Mouse (Mus musculus): ENCODE measurements around the gene Pex14. TPM values are rescaled to one million over a fixed set of nuclear protein-coding genes. Genes with fewer than 3 reads are reported as not detected.

Pex14 gene
- total RNA-seq, 1 experiment from 2014 or later = 17.6 TPM

- no peak for ATAC-seq (ENCODE audit: extremely low read depth, insufficient number of reproducible peaks, low FRiP score, poor library complexity, severe bottlenecking)
Measured at GRCm38 (mm10) chr4:149006107-149006506, 93.6 kb downstream of the Pex14 start.

- no peak for ATAC-seq (ENCODE audit: extremely low read depth, insufficient number of reproducible peaks, low FRiP score, poor library complexity, severe bottlenecking)
Measured at GRCm38 (mm10) chr4:149002441-149003093, 97.1 kb downstream of the Pex14 start.

- no peak for ATAC-seq (ENCODE audit: extremely low read depth, insufficient number of reproducible peaks, low FRiP score, poor library complexity, severe bottlenecking)
Measured at GRCm38 (mm10) chr4:149001515-149001914, 98.2 kb downstream of the Pex14 start.

- ATAC-seq (ENCODE audit: extremely low read depth, insufficient number of reproducible peaks, low FRiP score, poor library complexity, severe bottlenecking) = no peak
Measured at GRCm38 (mm10) chr4:149000746-149001145, 98.9 kb downstream of the Pex14 start.

- ATAC-seq (ENCODE audit: extremely low read depth, insufficient number of reproducible peaks, low FRiP score, poor library complexity, severe bottlenecking) = no peak
Measured at GRCm38 (mm10) chr4:148993948-148994347, 105.7 kb downstream of the Pex14 start.

GRCm38 (mm10) chr4:148990038-148990437, 109.6 kb downstream of the Pex14 start:
- no peak for ATAC-seq (ENCODE audit: extremely low read depth, insufficient number of reproducible peaks, low FRiP score, poor library complexity, severe bottlenecking)

GRCm38 (mm10) chr4:148985541-148986476, 113.9 kb downstream of the Pex14 start:
- ATAC-seq (ENCODE audit: extremely low read depth, insufficient number of reproducible peaks, low FRiP score, poor library complexity, severe bottlenecking) = no peak

- ATAC-seq (ENCODE audit: extremely low read depth, insufficient number of reproducible peaks, low FRiP score, poor library complexity, severe bottlenecking) = no peak
Measured at GRCm38 (mm10) chr4:148984701-148985540, 114.8 kb downstream of the Pex14 start.

GRCm38 (mm10) chr4:148982274-148982673, 117.4 kb downstream of the Pex14 start:
- ATAC-seq (ENCODE audit: extremely low read depth, insufficient number of reproducible peaks, low FRiP score, poor library complexity, severe bottlenecking) = no peak

- ATAC-seq (ENCODE audit: extremely low read depth, insufficient number of reproducible peaks, low FRiP score, poor library complexity, severe bottlenecking) = no peak
Measured at GRCm38 (mm10) chr4:148979837-148980236, 119.8 kb downstream of the Pex14 start.

- ATAC-seq (ENCODE audit: extremely low read depth, insufficient number of reproducible peaks, low FRiP score, poor library complexity, severe bottlenecking) = no peak
Measured at GRCm38 (mm10) chr4:148978926-148979325, 120.8 kb downstream of the Pex14 start.

GRCm38 (mm10) chr4:148978221-148978855, 121.3 kb downstream of the Pex14 start:
- ATAC-seq (ENCODE audit: extremely low read depth, insufficient number of reproducible peaks, low FRiP score, poor library complexity, severe bottlenecking) = no peak

GRCm38 (mm10) chr4:148974833-148975232, 124.8 kb downstream of the Pex14 start:
- no peak for ATAC-seq (ENCODE audit: extremely low read depth, insufficient number of reproducible peaks, low FRiP score, poor library complexity, severe bottlenecking)

- ATAC-seq (ENCODE audit: extremely low read depth, insufficient number of reproducible peaks, low FRiP score, poor library complexity, severe bottlenecking) = no peak
Measured at GRCm38 (mm10) chr4:148973387-148973786, 126.3 kb downstream of the Pex14 start.

GRCm38 (mm10) chr4:148972707-148973106, 127.0 kb downstream of the Pex14 start:
- ATAC-seq (ENCODE audit: extremely low read depth, insufficient number of reproducible peaks, low FRiP score, poor library complexity, severe bottlenecking) = no peak

GRCm38 (mm10) chr4:148971613-148972242, 127.9 kb downstream of the Pex14 start:
- ATAC-seq (ENCODE audit: extremely low read depth, insufficient number of reproducible peaks, low FRiP score, poor library complexity, severe bottlenecking) = no peak

- no peak for ATAC-seq (ENCODE audit: extremely low read depth, insufficient number of reproducible peaks, low FRiP score, poor library complexity, severe bottlenecking)
Measured at GRCm38 (mm10) chr4:148970742-148971141, 128.9 kb downstream of the Pex14 start.

GRCm38 (mm10) chr4:148969610-148970009, 130.1 kb downstream of the Pex14 start:
- ATAC-seq (ENCODE audit: extremely low read depth, insufficient number of reproducible peaks, low FRiP score, poor library complexity, severe bottlenecking) = no peak

Data from neutrophil, adult 5-6 weeks (primary cell).